Mouse (Mus musculus): Measurements from ENCODE around the gene Zcchc4.

DNA sequence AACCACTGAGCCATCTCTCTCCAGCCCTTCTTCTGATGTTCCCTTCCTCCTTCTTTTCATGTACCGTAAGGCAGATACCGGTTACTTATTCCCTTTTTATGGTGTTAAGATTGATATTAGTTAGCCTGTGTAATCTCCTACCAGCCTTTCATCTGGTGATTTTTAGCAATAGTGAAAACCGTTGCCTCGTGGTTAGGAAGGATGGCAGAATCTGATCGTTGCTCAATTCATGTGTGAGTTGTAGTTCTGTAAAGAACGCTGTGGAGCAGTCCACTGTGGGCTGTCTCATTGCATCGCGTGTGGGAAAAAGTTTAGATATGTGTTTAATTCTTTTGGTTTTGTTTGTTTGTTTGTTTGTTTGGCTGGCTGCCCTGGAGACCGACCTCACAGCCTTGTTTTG lies 18.0 kb downstream of the Zcchc4 start:
- no peak for TF ChIP-seq POLR2A (IDR thresholded peaks at IDR 0.05; ENCODE audit: borderline replicate concordance, extremely low read depth, insufficient read depth, insufficient read length, poor library complexity, severe bottlenecking)
- no peak for TF ChIP-seq CTCF (IDR thresholded peaks at IDR 0.05; ENCODE audit: borderline replicate concordance, extremely low read depth, insufficient read depth, insufficient read length)
